Mouse (Mus musculus): ENCODE data around the gene Ap3b1. TPM values are rescaled to one million over a fixed set of nuclear protein-coding genes. Genes with fewer than 3 reads are reported as not detected.
A peak's percentile ranks its signal among the peaks of the same experiment; 100 is the strongest.

Gene Ap3b1
- polyA plus RNA-seq, 1 experiment from 2014 or later = 34.7 TPM

- Histone ChIP-seq H3K4me3 (no peak overlapping the region), H3K27me3 (ENCODE audit: low read depth, poor library complexity, severe bottlenecking) (no peaks in the 10 kb centered on the region), H3K27ac (no peak overlapping the region), H3K36me3 (peaks cover 20% of the 10 kb centered on the region; the same call in 1 of the 2 replicates), H3K9me3 (replicated peaks) (no peaks in the 10 kb centered on the region), H3K4me1 (peaks cover 7% of the 10 kb centered on the region; the same call in 1 of the 2 replicates)
- no peak for DNase-seq (ENCODE audit: low spot score)
- WGBS = 96% methylated on average over 5 of the region's 5 CpGs
Observed at GRCm38 (mm10) chr13:94439386-94439785, 80.6 kb downstream of the Ap3b1 start.

DNA sequence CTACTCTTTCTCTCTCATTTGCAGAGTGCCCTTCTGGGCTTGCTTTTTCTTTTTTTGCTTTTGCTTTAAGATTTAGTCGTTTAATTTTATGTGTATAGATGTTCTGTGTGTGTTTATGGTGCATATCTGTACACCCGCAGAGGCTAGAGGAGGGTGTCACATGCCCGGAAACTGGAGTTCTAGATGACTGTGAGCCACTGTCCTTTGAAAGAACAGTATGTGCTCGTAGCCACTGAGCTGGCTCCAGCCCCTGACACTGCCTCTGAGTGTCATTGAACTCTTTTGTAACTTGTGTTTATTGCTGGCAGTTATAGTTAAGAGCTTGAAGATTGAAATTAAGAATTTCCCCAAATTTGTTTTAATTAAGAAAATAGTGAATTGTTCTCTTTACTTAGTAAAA is 82.4 kb downstream of the Ap3b1 start:
- 88% methylated on average over 4 of the region's 4 CpGs for WGBS
- Histone ChIP-seq H3K9me3 (replicated peaks) (no peaks in the 10 kb centered on the region), H3K27ac (no peak overlapping the region), H3K4me1 (peaks cover 7% of the 10 kb centered on the region; the same call in 1 of the 2 replicates), H3K27me3 (ENCODE audit: low read depth, poor library complexity, severe bottlenecking) (no peaks in the 10 kb centered on the region), H3K36me3 (peaks cover 23% of the 10 kb centered on the region; the same call in 1 of the 2 replicates), H3K4me3 (no peak overlapping the region)
- DNase-seq (ENCODE audit: low spot score) = no peak

DNA sequence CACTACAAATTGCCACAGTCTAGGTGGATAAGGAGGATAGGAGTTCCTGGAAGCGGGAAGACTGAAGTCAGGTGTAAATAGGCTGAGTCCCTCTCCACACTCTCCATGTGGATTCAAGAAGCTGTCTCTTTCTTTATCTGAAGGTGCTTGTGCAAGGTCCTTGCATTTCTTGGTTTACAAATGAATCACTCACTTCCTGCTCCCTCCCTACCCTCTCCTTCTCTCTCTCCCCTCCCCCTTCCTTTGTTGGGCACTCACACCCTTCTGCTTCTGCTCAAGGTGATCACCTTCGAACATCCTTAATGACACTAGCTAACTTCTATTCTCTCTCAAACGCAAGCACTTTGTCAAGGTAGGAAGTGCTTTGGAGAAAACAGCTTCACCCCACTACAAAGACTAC is 84.7 kb downstream of the Ap3b1 start:
- WGBS = 74% methylated on average over 3 of the region's 3 CpGs
- no peaks in the 10 kb centered on the region for H3K27me3 ChIP-seq (ENCODE audit: low read depth, poor library complexity, severe bottlenecking)
- H3K4me3 ChIP-seq = no peak overlapping the region
- no peak overlapping the region for H3K27ac ChIP-seq
- peaks cover 23% of the 10 kb centered on the region; the same call in 1 of the 2 replicates for H3K36me3 ChIP-seq
- no peak for DNase-seq (ENCODE audit: low spot score)
- H3K4me1 ChIP-seq = peaks cover 12% of the 10 kb centered on the region
- H3K9me3 ChIP-seq (replicated peaks) = no peaks in the 10 kb centered on the region

GRCm38 (mm10) chr13:94445103-94445502 is 86.3 kb downstream of the Ap3b1 start:
- no peak overlapping the region for H3K27ac ChIP-seq
- peaks cover 25% of the 10 kb centered on the region; the same call in 1 of the 2 replicates for H3K36me3 ChIP-seq
- DNase-seq (ENCODE audit: low spot score) = no peak
- H3K27me3 ChIP-seq (ENCODE audit: low read depth, poor library complexity, severe bottlenecking) = no peaks in the 10 kb centered on the region
- no peaks in the 10 kb centered on the region for H3K9me3 ChIP-seq (replicated peaks)
- peaks cover 12% of the 10 kb centered on the region for H3K4me1 ChIP-seq
- WGBS = 85% methylated on average over 5 of the region's 5 CpGs
- no peak overlapping the region for H3K4me3 ChIP-seq

- no peaks in the 10 kb centered on the region for H3K27me3 ChIP-seq (ENCODE audit: low read depth, poor library complexity, severe bottlenecking)
- peaks cover 16% of the 10 kb centered on the region; the same call in 1 of the 2 replicates for H3K36me3 ChIP-seq
- DNase-seq (ENCODE audit: low spot score) = no peak
- H3K4me1 ChIP-seq = peaks cover 9% of the 10 kb centered on the region
- H3K4me3 ChIP-seq = no peak overlapping the region
- 32% methylated on average over 4 of the region's 4 CpGs for WGBS
- no peak overlapping the region for H3K27ac ChIP-seq
- H3K9me3 ChIP-seq (replicated peaks) = no peaks in the 10 kb centered on the region
Observed at GRCm38 (mm10) chr13:94447003-94447402, 88.2 kb downstream of the Ap3b1 start.

DNA sequence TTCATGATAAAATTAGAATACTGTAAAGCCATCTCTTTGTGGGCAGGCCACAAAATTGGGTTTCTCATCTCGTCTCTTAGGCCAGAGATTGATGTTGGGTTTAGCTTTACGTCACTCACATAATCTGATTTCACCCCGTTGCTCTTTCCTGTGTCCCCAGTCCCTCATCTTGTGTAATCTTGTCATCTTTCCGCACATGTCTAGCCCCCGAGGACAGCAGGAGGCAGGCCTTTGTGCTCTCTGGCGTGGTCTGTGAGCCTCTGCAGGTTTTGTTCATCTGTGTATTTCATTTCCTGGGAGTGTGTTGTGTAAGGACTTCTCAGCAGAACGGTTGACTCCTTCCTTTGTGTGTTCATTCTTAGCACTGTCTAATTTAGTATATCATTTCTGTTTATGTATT is 90.8 kb downstream of the Ap3b1 start:
- 90% methylated on average over 7 of the region's 7 CpGs for WGBS
- Histone ChIP-seq H3K27ac (no peak overlapping the region), H3K27me3 (ENCODE audit: low read depth, poor library complexity, severe bottlenecking) (no peaks in the 10 kb centered on the region), H3K4me1 (peaks cover 8% of the 10 kb centered on the region), H3K9me3 (replicated peaks) (no peaks in the 10 kb centered on the region), H3K4me3 (no peak overlapping the region), H3K36me3 (peaks cover 11% of the 10 kb centered on the region; the same call in 1 of the 2 replicates)
- no peak for DNase-seq (ENCODE audit: low spot score)

GRCm38 (mm10) chr13:94451229-94451628 is 92.5 kb downstream of the Ap3b1 start:
- Histone ChIP-seq H3K27me3 (ENCODE audit: low read depth, poor library complexity, severe bottlenecking) (no peaks in the 10 kb centered on the region), H3K27ac (no peak overlapping the region), H3K4me1 (peaks cover 9% of the 10 kb centered on the region), H3K4me3 (no peak overlapping the region), H3K9me3 (replicated peaks) (no peaks in the 10 kb centered on the region), H3K36me3 (peaks cover 10% of the 10 kb centered on the region)
- peak; percentile 68 for DNase-seq (ENCODE audit: low spot score)
- 57% methylated on average over 6 of the region's 6 CpGs for WGBS

DNA sequence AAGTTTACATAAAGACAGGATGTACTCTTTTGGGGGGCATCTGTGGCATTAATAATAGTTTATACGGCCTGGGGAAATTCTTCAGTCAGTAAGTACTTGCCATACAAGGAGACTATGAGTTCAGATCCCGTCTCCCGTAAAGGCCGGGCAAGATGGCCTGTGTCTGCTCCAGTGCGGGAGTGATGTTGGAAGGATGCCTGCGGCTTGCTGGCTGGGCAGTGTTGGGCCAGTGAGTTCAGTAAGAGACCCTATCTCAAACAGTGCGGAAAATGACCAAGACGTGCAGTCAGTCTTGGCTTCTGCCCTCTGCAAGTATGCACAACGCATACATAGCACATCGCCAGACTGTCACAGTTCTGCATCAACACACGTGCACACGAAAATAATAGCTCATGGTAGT is 95.4 kb downstream of the Ap3b1 start:
- DNase-seq (ENCODE audit: low spot score) = no peak
- H3K4me1 ChIP-seq = peaks cover 9% of the 10 kb centered on the region
- peaks cover 14% of the 10 kb centered on the region for H3K36me3 ChIP-seq
- WGBS = 93% methylated on average over 12 of the region's 12 CpGs
- no peaks in the 10 kb centered on the region for H3K9me3 ChIP-seq (replicated peaks)
- no peaks in the 10 kb centered on the region for H3K27me3 ChIP-seq (ENCODE audit: low read depth, poor library complexity, severe bottlenecking)
- H3K4me3 ChIP-seq = no peak overlapping the region
- H3K27ac ChIP-seq = no peak overlapping the region

GRCm38 (mm10) chr13:94459143-94459542 is 100.4 kb downstream of the Ap3b1 start:
- no peak for DNase-seq (ENCODE audit: low spot score)
- WGBS = 81% methylated on average over 4 of the region's 4 CpGs

DNA sequence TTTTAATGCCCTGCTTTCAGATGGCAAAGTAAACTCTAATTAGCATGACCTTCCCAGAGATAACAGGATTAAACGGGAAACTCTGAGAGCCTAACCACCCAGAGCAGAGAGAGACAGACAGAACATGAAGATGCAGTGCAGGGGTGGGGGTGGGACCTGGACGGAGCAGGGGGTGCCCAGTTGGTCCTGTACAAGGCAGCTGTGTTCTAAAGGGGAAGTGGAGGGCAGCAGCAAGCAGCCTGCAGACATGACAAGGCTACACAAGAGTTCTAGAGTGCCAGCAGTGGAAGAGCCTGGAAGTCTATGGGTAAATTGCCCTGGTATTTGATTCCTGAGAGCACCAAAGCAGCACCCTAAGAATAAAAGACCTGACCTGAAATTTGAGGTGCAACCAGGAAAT is 105.5 kb downstream of the Ap3b1 start:
- Histone ChIP-seq H3K4me3 (no peak overlapping the region), H3K4me1 (no peaks in the 10 kb centered on the region), H3K27me3 (ENCODE audit: low read depth, poor library complexity, severe bottlenecking) (no peaks in the 10 kb centered on the region), H3K27ac (no peak overlapping the region), H3K36me3 (peaks cover 17% of the 10 kb centered on the region), H3K9me3 (replicated peaks) (no peaks in the 10 kb centered on the region)
- DNase-seq (ENCODE audit: low spot score) = no peak
- 94% methylated on average over 2 of the region's 2 CpGs for WGBS

More at GRCm38 (mm10) chr13:94459143-94459542, 100.4 kb downstream of the Ap3b1 start:
- H3K27ac ChIP-seq = no peak overlapping the region
- peaks cover 9% of the 10 kb centered on the region for H3K4me1 ChIP-seq
- H3K4me3 ChIP-seq = no peak overlapping the region
- no peaks in the 10 kb centered on the region for H3K27me3 ChIP-seq (ENCODE audit: low read depth, poor library complexity, severe bottlenecking)
- H3K36me3 ChIP-seq = peaks cover 21% of the 10 kb centered on the region
- no peaks in the 10 kb centered on the region for H3K9me3 ChIP-seq (replicated peaks)

- Histone ChIP-seq H3K27me3 (ENCODE audit: low read depth, poor library complexity, severe bottlenecking) (no peaks in the 10 kb centered on the region), H3K4me3 (no peak overlapping the region), H3K4me1 (peaks cover 4% of the 10 kb centered on the region; the same call in 1 of the 2 replicates), H3K9me3 (replicated peaks) (no peaks in the 10 kb centered on the region), H3K36me3 (peaks cover 9% of the 10 kb centered on the region; the same call in 1 of the 2 replicates), H3K27ac (no peak overlapping the region)
- DNase-seq (ENCODE audit: low spot score) = no peak
- WGBS = 90% methylated on average over 1 of the region's 1 CpGs
Observed at GRCm38 (mm10) chr13:94468551-94468950, 109.8 kb downstream of the Ap3b1 start.

DNA sequence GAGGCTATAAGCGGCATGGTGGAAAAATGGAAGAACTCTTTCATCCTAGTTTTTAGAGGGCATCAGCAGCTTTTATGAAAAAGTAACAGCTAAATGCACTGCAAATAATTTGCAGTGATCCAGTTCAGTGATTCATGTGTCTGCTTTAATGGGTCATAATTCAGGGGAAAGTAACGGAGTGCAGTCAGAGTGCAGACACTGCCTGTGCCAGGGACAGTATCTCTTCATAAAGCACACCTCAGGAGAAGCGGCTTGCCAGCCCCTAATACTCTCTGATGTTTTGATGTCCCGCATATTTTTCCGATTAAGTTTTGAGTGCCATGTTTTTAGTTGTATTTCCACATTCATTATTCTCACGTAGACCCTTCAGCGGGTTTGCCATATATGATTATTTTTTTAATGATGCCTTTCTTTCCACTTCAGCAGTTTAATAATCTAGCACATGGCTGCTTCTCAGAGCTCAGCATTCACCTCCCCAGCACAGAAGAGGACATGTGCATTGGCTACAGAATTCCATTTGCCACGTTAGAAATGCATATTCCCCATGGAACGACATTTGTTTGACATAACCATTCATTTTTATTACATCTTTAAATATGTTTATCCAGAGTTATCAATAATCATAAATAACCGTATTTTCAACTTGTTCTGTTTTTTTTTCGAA is 112.4 kb downstream of the Ap3b1 start:
- no peaks in the 10 kb centered on the region for H3K27me3 ChIP-seq (ENCODE audit: low read depth, poor library complexity, severe bottlenecking)
- H3K4me3 ChIP-seq = no peak overlapping the region
- H3K36me3 ChIP-seq = peaks cover 7% of the 10 kb centered on the region; the same call in 1 of the 2 replicates
- peaks cover 4% of the 10 kb centered on the region; the same call in 1 of the 2 replicates for H3K4me1 ChIP-seq
- WGBS = 87% methylated on average over 11 of the region's 11 CpGs
- no peak overlapping the region for H3K27ac ChIP-seq
- H3K9me3 ChIP-seq (replicated peaks) = no peaks in the 10 kb centered on the region
- no peak for DNase-seq (ENCODE audit: low spot score)

- H3K27me3 ChIP-seq (ENCODE audit: low read depth, poor library complexity, severe bottlenecking) = no peaks in the 10 kb centered on the region
- no peak for DNase-seq (ENCODE audit: low spot score)
- H3K9me3 ChIP-seq (replicated peaks) = no peaks in the 10 kb centered on the region
- whole genome bisulfite sequencing = 99% methylated on average over 3 of the region's 3 CpGs
- H3K27ac ChIP-seq = no peak overlapping the region
- H3K36me3 ChIP-seq = peaks cover 34% of the 10 kb centered on the region
- H3K4me3 ChIP-seq = no peak overlapping the region
- peaks cover 11% of the 10 kb centered on the region for H3K4me1 ChIP-seq
Observed at GRCm38 (mm10) chr13:94476208-94476607, 117.4 kb downstream of the Ap3b1 start.

Data from limb, embryonic 10.5 days (tissue).